Mouse (Mus musculus): ENCODE measurements around the gene Acp2. TPM values are rescaled to one million over a fixed set of nuclear protein-coding genes. Genes with fewer than 3 reads are reported as not detected.

Gene Acp2
- polyA plus RNA-seq, 1 experiment from 2014 or later: 16.2 TPM

Other genes with a start within 250 kb of the Acp2 start
- gene Rapsn, start 167.3 kb upstream of the Acp2 start, polyA plus RNA-seq (2014; fragmentation: Nextera tagmentation; extraction: Ambion mirVana): 1.4 and 2.0 TPM in 2 replicates
- gene Psmc3, start 148.9 kb upstream of the Acp2 start, polyA plus RNA-seq (2014; fragmentation: Nextera tagmentation; extraction: Ambion mirVana): 324 and 347 TPM in 2 replicates
- gene Slc39a13, start 132.5 kb upstream of the Acp2 start, polyA plus RNA-seq (2014; fragmentation: Nextera tagmentation; extraction: Ambion mirVana): 19.6 and 20.0 TPM in 2 replicates
- gene Spi1, start 120.5 kb upstream of the Acp2 start, polyA plus RNA-seq (2014; fragmentation: Nextera tagmentation; extraction: Ambion mirVana): 19.5 and 22.7 TPM in 2 replicates
- gene Mybpc3, start 84.7 kb upstream of the Acp2 start, polyA plus RNA-seq (2014; fragmentation: Nextera tagmentation; extraction: Ambion mirVana): 1.2 and 5.0 TPM in 2 replicates
- gene Madd, start 19.0 kb upstream of the Acp2 start, polyA plus RNA-seq (2014; fragmentation: Nextera tagmentation; extraction: Ambion mirVana): 13.7 and 14.0 TPM in 2 replicates
- gene Nr1h3, start 51 bp upstream of the Acp2 start, polyA plus RNA-seq (2014; fragmentation: Nextera tagmentation; extraction: Ambion mirVana): 12.2 and 14.6 TPM in 2 replicates
- gene Ddb2, start 34.1 kb downstream of the Acp2 start, polyA plus RNA-seq (2014; fragmentation: Nextera tagmentation; extraction: Ambion mirVana): 12.9 and 15.3 TPM in 2 replicates
- 15.6 and 16.1 TPM in 2 replicates for gene Pacsin3, start 53.1 kb downstream of the Acp2 start, polyA plus RNA-seq (2014; fragmentation: Nextera tagmentation; extraction: Ambion mirVana)
- 95.7 and 105 TPM in 2 replicates for gene Arfgap2, start 62.1 kb downstream of the Acp2 start, polyA plus RNA-seq (2014; fragmentation: Nextera tagmentation; extraction: Ambion mirVana)
- gene 1110051M20Rik, start 241.8 kb downstream of the Acp2 start, polyA plus RNA-seq (2014; fragmentation: Nextera tagmentation; extraction: Ambion mirVana): 23.7 and 24.8 TPM in 2 replicates